Mouse (Mus musculus): ENCODE measurements at regions not wholly inside any gene's neighbourhood (a gene's known extent, or its start where the extent isn't known, plus 50 kb on each side); places are given as distances from the start of the nearest gene placed in this dataset.

GRCm38 (mm10) chr1:193692991-193693390 lies 322.9 kb upstream of the Camk1g start:
- 40% methylated on average over 3 of the region's 3 CpGs for WGBS
- ATAC-seq (ENCODE audit: low FRiP score), result no peak
- H3K27me3 ChIP-seq (replicated peaks), result no peaks in the 10 kb centered on the region
- H3K9ac ChIP-seq (replicated peaks), result no peak overlapping the region
- no peak overlapping the region for H3K27ac ChIP-seq (replicated peaks)
- no peak overlapping the region for H3K4me2 ChIP-seq
- H3K4me3 ChIP-seq (replicated peaks), result no peak overlapping the region
- H3K36me3 ChIP-seq, result no peaks in the 10 kb centered on the region
- peaks cover 10% of the 10 kb centered on the region for H3K4me1 ChIP-seq
- no peaks in the 10 kb centered on the region for H3K9me3 ChIP-seq (replicated peaks)

GRCm38 (mm10) chr1:193689601-193690000 lies 319.5 kb upstream of the Camk1g start:
- H3K4me3 ChIP-seq (replicated peaks), result no peak overlapping the region
- no peaks in the 10 kb centered on the region for H3K9me3 ChIP-seq (replicated peaks)
- H3K36me3 ChIP-seq, result no peaks in the 10 kb centered on the region
- no peaks in the 10 kb centered on the region for H3K27me3 ChIP-seq (replicated peaks)
- WGBS, result 43% methylated on average over 4 of the region's 4 CpGs
- no peak overlapping the region for H3K9ac ChIP-seq (replicated peaks)
- ATAC-seq (ENCODE audit: low FRiP score), result no peak
- H3K4me2 ChIP-seq, result no peak overlapping the region
- no peak overlapping the region for H3K27ac ChIP-seq (replicated peaks)
- H3K4me1 ChIP-seq, result peaks cover 10% of the 10 kb centered on the region

GRCm38 (mm10) chr1:193682917-193683316 lies 312.8 kb upstream of the Camk1g start:
- WGBS, result 53% methylated on average over 2 of the region's 2 CpGs
- Histone ChIP-seq H3K4me2 (no peak overlapping the region), H3K27me3 (replicated peaks) (no peaks in the 10 kb centered on the region), H3K27ac (replicated peaks) (no peak overlapping the region), H3K4me3 (replicated peaks) (no peak overlapping the region), H3K36me3 (no peaks in the 10 kb centered on the region), H3K9ac (replicated peaks) (no peak overlapping the region), H3K9me3 (replicated peaks) (no peaks in the 10 kb centered on the region), H3K4me1 (peaks cover under 1% of the 10 kb centered on the region; the same call in 1 of the 2 replicates)
- no peak for ATAC-seq (ENCODE audit: low FRiP score)

- no peak for ATAC-seq (ENCODE audit: low FRiP score)
- WGBS, result 56% methylated on average over 2 of the region's 2 CpGs
- H3K27ac ChIP-seq (replicated peaks), result no peak overlapping the region
- H3K9ac ChIP-seq (replicated peaks), result no peak overlapping the region
- no peaks in the 10 kb centered on the region for H3K9me3 ChIP-seq (replicated peaks)
- no peak overlapping the region for H3K4me3 ChIP-seq (replicated peaks)
- no peak overlapping the region for H3K4me2 ChIP-seq
- H3K4me1 ChIP-seq, result peaks cover 8% of the 10 kb centered on the region
- no peaks in the 10 kb centered on the region for H3K36me3 ChIP-seq
- no peaks in the 10 kb centered on the region for H3K27me3 ChIP-seq (replicated peaks)
These were observed 308.4 kb upstream of the Camk1g start for GRCm38 (mm10) chr1:193678448-193678847.

GRCm38 (mm10) chr1:193673236-193673830 lies 303.2 kb upstream of the Camk1g start:
- H3K36me3 ChIP-seq, result no peaks in the 10 kb centered on the region
- no peak overlapping the region for H3K9ac ChIP-seq (replicated peaks)
- H3K4me1 ChIP-seq, result peaks cover 21% of the 10 kb centered on the region
- H3K4me2 ChIP-seq, result no peak overlapping the region
- no peaks in the 10 kb centered on the region for H3K27me3 ChIP-seq (replicated peaks)
- no peak overlapping the region for H3K27ac ChIP-seq (replicated peaks)
- ATAC-seq (ENCODE audit: low FRiP score), result no peak
- no peak overlapping the region for H3K4me3 ChIP-seq (replicated peaks)
- 36% methylated on average over 3 of the region's 3 CpGs for WGBS
- no peaks in the 10 kb centered on the region for H3K9me3 ChIP-seq (replicated peaks)

GRCm38 (mm10) chr1:193672681-193673080 lies 302.6 kb upstream of the Camk1g start:
- no peak overlapping the region for H3K27ac ChIP-seq (replicated peaks)

GRCm38 (mm10) chr1:193671816-193672254 lies 301.7 kb upstream of the Camk1g start:
- 40% methylated on average over 3 of the region's 3 CpGs for WGBS
- H3K9ac ChIP-seq (replicated peaks), result no peak overlapping the region
- H3K4me1 ChIP-seq, result peaks cover 15% of the 10 kb centered on the region
- no peaks in the 10 kb centered on the region for H3K9me3 ChIP-seq (replicated peaks)
- no peaks in the 10 kb centered on the region for H3K27me3 ChIP-seq (replicated peaks)
- no peak overlapping the region for H3K4me2 ChIP-seq
- ATAC-seq (ENCODE audit: low FRiP score), result 0 out of 2 replicates have a peak, but pooled peaks have one; percentile 50
- no peaks in the 10 kb centered on the region for H3K36me3 ChIP-seq
- no peak overlapping the region for H3K4me3 ChIP-seq (replicated peaks)
- H3K27ac ChIP-seq (replicated peaks), result 0 out of 2 replicates have a peak overlapping the region, but pooled peaks have one; percentile 2

More at GRCm38 (mm10) chr1:193672681-193673080, 302.6 kb upstream of the Camk1g start:
- Histone ChIP-seq H3K4me1 (peaks cover 18% of the 10 kb centered on the region), H3K9me3 (replicated peaks) (no peaks in the 10 kb centered on the region), H3K9ac (replicated peaks) (no peak overlapping the region), H3K4me3 (replicated peaks) (no peak overlapping the region), H3K4me2 (no peak overlapping the region), H3K36me3 (no peaks in the 10 kb centered on the region), H3K27me3 (replicated peaks) (no peaks in the 10 kb centered on the region)
- ATAC-seq (ENCODE audit: low FRiP score), result no peak
- 72% methylated on average over 3 of the region's 3 CpGs for WGBS

- no peak overlapping the region for H3K27ac ChIP-seq (replicated peaks)
- H3K4me1 ChIP-seq, result peaks cover 16% of the 10 kb centered on the region
- H3K4me2 ChIP-seq, result no peak overlapping the region
- no peaks in the 10 kb centered on the region for H3K27me3 ChIP-seq (replicated peaks)
- ATAC-seq (ENCODE audit: low FRiP score), result no peak
- H3K4me3 ChIP-seq (replicated peaks), result no peak overlapping the region
- H3K36me3 ChIP-seq, result no peaks in the 10 kb centered on the region
- no peaks in the 10 kb centered on the region for H3K9me3 ChIP-seq (replicated peaks)
- no peak overlapping the region for H3K9ac ChIP-seq (replicated peaks)
- 93% methylated on average over 1 of the region's 1 CpGs for WGBS
These were observed 300.9 kb upstream of the Camk1g start for GRCm38 (mm10) chr1:193671046-193671445.

GRCm38 (mm10) chr1:193670008-193670407 lies 299.9 kb upstream of the Camk1g start:
- Histone ChIP-seq H3K27ac (replicated peaks) (no peak overlapping the region), H3K4me2 (no peak overlapping the region), H3K27me3 (replicated peaks) (no peaks in the 10 kb centered on the region), H3K36me3 (no peaks in the 10 kb centered on the region), H3K9me3 (replicated peaks) (no peaks in the 10 kb centered on the region), H3K4me3 (replicated peaks) (no peak overlapping the region), H3K4me1 (peaks cover 21% of the 10 kb centered on the region), H3K9ac (replicated peaks) (no peak overlapping the region)
- ATAC-seq (ENCODE audit: low FRiP score), result no peak

GRCm38 (mm10) chr1:193668841-193669240 lies 298.7 kb upstream of the Camk1g start:
- ATAC-seq (ENCODE audit: low FRiP score), result no peak
- H3K36me3 ChIP-seq, result no peaks in the 10 kb centered on the region

GRCm38 (mm10) chr1:193665854-193666253 lies 295.8 kb upstream of the Camk1g start:
- peak; percentile 75 for ATAC-seq (ENCODE audit: low FRiP score)
- no peaks in the 10 kb centered on the region for H3K9me3 ChIP-seq (replicated peaks)
- H3K9ac ChIP-seq (replicated peaks), result no peak overlapping the region
- H3K4me2 ChIP-seq, result no peak overlapping the region
- H3K4me3 ChIP-seq (replicated peaks), result no peak overlapping the region
- peaks cover 7% of the 10 kb centered on the region; the same call in 1 of the 2 replicates for H3K4me1 ChIP-seq
- H3K27ac ChIP-seq (replicated peaks), result no peak overlapping the region
- 33% methylated on average over 5 of the region's 5 CpGs for WGBS
- H3K27me3 ChIP-seq (replicated peaks), result no peaks in the 10 kb centered on the region
- no peaks in the 10 kb centered on the region for H3K36me3 ChIP-seq

More at GRCm38 (mm10) chr1:193668841-193669240, 298.7 kb upstream of the Camk1g start:
- H3K27ac ChIP-seq (replicated peaks), result no peak overlapping the region
- H3K27me3 ChIP-seq (replicated peaks), result no peaks in the 10 kb centered on the region
- no peak overlapping the region for H3K9ac ChIP-seq (replicated peaks)
- H3K4me3 ChIP-seq (replicated peaks), result no peak overlapping the region
- H3K9me3 ChIP-seq (replicated peaks), result no peaks in the 10 kb centered on the region
- peaks cover 21% of the 10 kb centered on the region for H3K4me1 ChIP-seq
- no peak overlapping the region for H3K4me2 ChIP-seq

GRCm38 (mm10) chr1:193664569-193664968 lies 294.5 kb upstream of the Camk1g start:
- WGBS, result 88% methylated on average over 2 of the region's 2 CpGs
- no peak for ATAC-seq (ENCODE audit: low FRiP score)
- no peak overlapping the region for H3K4me3 ChIP-seq (replicated peaks)

More at GRCm38 (mm10) chr1:193664569-193664968, 294.5 kb upstream of the Camk1g start:
- no peak overlapping the region for H3K27ac ChIP-seq (replicated peaks)
- H3K36me3 ChIP-seq, result no peaks in the 10 kb centered on the region
- H3K27me3 ChIP-seq (replicated peaks), result no peaks in the 10 kb centered on the region
- H3K4me2 ChIP-seq, result no peak overlapping the region
- H3K9me3 ChIP-seq (replicated peaks), result no peaks in the 10 kb centered on the region
- peaks cover 7% of the 10 kb centered on the region; the same call in 1 of the 2 replicates for H3K4me1 ChIP-seq
- no peak overlapping the region for H3K9ac ChIP-seq (replicated peaks)
